ENCODE assay signal across 23 mouse cellular contexts in the genomic region with DNA sequence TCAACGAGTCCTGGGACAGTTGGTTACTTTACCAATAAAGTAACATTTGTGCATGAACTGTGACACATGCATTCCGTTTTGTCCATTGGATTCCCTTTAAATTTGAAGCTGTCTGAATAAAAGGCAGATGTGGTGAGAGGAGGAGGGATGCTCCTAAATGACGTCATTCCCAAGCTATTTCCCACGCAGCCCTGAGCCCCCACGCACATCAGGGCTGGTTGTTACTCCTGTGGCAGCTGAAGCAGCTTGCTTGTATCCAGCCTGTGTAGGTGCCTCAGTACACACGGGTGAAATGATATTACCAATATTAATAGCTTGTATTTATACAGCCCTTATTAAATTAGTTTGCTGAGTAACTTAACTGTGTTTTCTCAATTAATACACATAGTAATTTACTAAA.
"Had no signal": no experiment of that assay in that cellular context is flagged by ENCODE, and none has a peak within 500 bp of the region (broad histone marks: within the 10 kb centered on the region; RNA-seq: fewer than 3 reads in every experiment).

No protein-coding gene starts in this region.

- H3K4me2 ChIP-seq: heart, embryonic 11.5 days; heart, embryonic 13.5 days; heart, embryonic 15.5 days; hindbrain, embryonic 13.5 days; hindbrain, embryonic 15.5 days; liver, embryonic 11.5 days; liver, embryonic 13.5 days; liver, embryonic 15.5 days had no signal

- H3K27ac ChIP-seq: heart, adult 2 months; heart, embryonic 13.5 days; heart, embryonic 15.5 days; hindbrain, embryonic 13.5 days; hindbrain, embryonic 15.5 days; hindbrain, postnatal 0 days; left cerebral cortex, adult 2 months; liver, embryonic 13.5 days; liver, embryonic 15.5 days had no signal

- H3K27me3 ChIP-seq: heart, embryonic 13.5 days; heart, embryonic 15.5 days; hindbrain, embryonic 13.5 days; hindbrain, embryonic 15.5 days; liver, embryonic 13.5 days; liver, embryonic 15.5 days had no signal

- DNase-seq: gastrocnemius, postnatal 14 days; gastrocnemius, postnatal 36 days; heart, adult 11 months; heart, adult 2 months; heart, postnatal 14 days; heart, postnatal 36 days; kidney, adult 11 months; kidney, adult 2 months; kidney, postnatal 10 days; kidney, postnatal 25 days; kidney, postnatal 4 days; liver; liver, embryonic 13.5 days had no signal

- H3K9ac ChIP-seq: heart, embryonic 13.5 days; heart, embryonic 15.5 days; hindbrain, embryonic 13.5 days; hindbrain, embryonic 15.5 days; liver, embryonic 13.5 days; liver, embryonic 15.5 days had no signal

- H3K36me3 ChIP-seq: heart, embryonic 13.5 days; heart, embryonic 15.5 days; hindbrain, embryonic 13.5 days; hindbrain, embryonic 15.5 days; liver, embryonic 13.5 days; liver, embryonic 15.5 days had no signal

- H3K4me3 ChIP-seq: heart, adult 2 months; heart, embryonic 13.5 days; heart, embryonic 15.5 days; hindbrain, embryonic 13.5 days; hindbrain, embryonic 15.5 days; left cerebral cortex, adult 2 months; liver, embryonic 13.5 days; liver, embryonic 15.5 days had no signal

- ATAC-seq: hindbrain, postnatal 0 days; intestine, embryonic 16.5 days had no signal

- H3K9me3 ChIP-seq: heart, embryonic 13.5 days; heart, embryonic 15.5 days; hindbrain, embryonic 13.5 days; hindbrain, embryonic 15.5 days; liver, embryonic 13.5 days; liver, embryonic 15.5 days had no signal

- H3K4me1 ChIP-seq: heart, embryonic 15.5 days; liver, embryonic 13.5 days; liver, embryonic 15.5 days had no signal
